Mouse (Mus musculus): ENCODE measurements around the gene Josd2. TPM values are rescaled to one million over a fixed set of nuclear protein-coding genes. Genes with fewer than 3 reads are reported as not detected.
A peak's percentile ranks its signal among the peaks of the same experiment; 100 is the strongest.

Josd2 gene
- polyA plus RNA-seq, 2 experiments, result 81.5 to 167 TPM

GRCm38 (mm10) chr7:44429534-44430488 lies 38.0 kb upstream of the Josd2 start:
- no peak for DNase-seq (ENCODE audit: low spot score)
- no peak for ATAC-seq (ENCODE audit: low FRiP score, low read depth)
- Histone ChIP-seq H3K9me3 (ENCODE audit: control insufficient read depth, low read length) (no peaks in the 10 kb centered on the region), H3K4me2 (replicated peaks; ENCODE audit: low read depth, low read length, severe bottlenecking) (peak overlapping the region; percentile 83), H3K36me3 (ENCODE audit: control insufficient read depth, insufficient read depth, low read length) (no peaks in the 10 kb centered on the region), H3K27me3 (ENCODE audit: control insufficient read depth, insufficient read depth, low read length) (peaks cover 24% of the 10 kb centered on the region), H3K9ac (ENCODE audit: low read depth, low read length, severe bottlenecking) (peak overlapping the region; percentile 62), H3K4me1 (ENCODE audit: control insufficient read depth, insufficient read depth, low read length) (peaks cover 9% of the 10 kb centered on the region), H3K27ac (replicated peaks; ENCODE audit: low read depth, low read length) (no peak overlapping the region), H3K4me3 (replicated peaks; ENCODE audit: low read length) (peak overlapping the region; percentile 58)
- no peak for TF ChIP-seq POLR2A (IDR thresholded peaks at IDR 0.05; ENCODE audit: borderline replicate concordance, extremely low read depth, insufficient read depth, insufficient read length)
- WGBS, result 3% methylated on average over 32 of the region's 32 CpGs

- 66% methylated on average over 6 of the region's 6 CpGs for WGBS
- TF ChIP-seq POLR2A (IDR thresholded peaks at IDR 0.05; ENCODE audit: borderline replicate concordance, extremely low read depth, insufficient read depth, insufficient read length), result no peak
- Histone ChIP-seq H3K4me1 (ENCODE audit: control insufficient read depth, insufficient read depth, low read length) (peaks cover 8% of the 10 kb centered on the region), H3K4me3 (replicated peaks; ENCODE audit: low read length) (no peak overlapping the region), H3K4me2 (replicated peaks; ENCODE audit: low read depth, low read length, severe bottlenecking) (no peak overlapping the region), H3K36me3 (ENCODE audit: control insufficient read depth, insufficient read depth, low read length) (no peaks in the 10 kb centered on the region), H3K27ac (replicated peaks; ENCODE audit: low read depth, low read length) (no peak overlapping the region), H3K9me3 (ENCODE audit: control insufficient read depth, low read length) (no peaks in the 10 kb centered on the region), H3K9ac (ENCODE audit: low read depth, low read length, severe bottlenecking) (no peak overlapping the region), H3K27me3 (ENCODE audit: control insufficient read depth, insufficient read depth, low read length) (peaks cover 24% of the 10 kb centered on the region)
- no peak for ATAC-seq (ENCODE audit: low FRiP score, low read depth)
- no peak for DNase-seq (ENCODE audit: low spot score)
These were observed 35.2 kb upstream of the Josd2 start for GRCm38 (mm10) chr7:44432550-44432949.

- Histone ChIP-seq H3K4me1 (ENCODE audit: control insufficient read depth, insufficient read depth, low read length) (peaks cover 7% of the 10 kb centered on the region; the same call in 1 of the 2 replicates), H3K4me2 (replicated peaks; ENCODE audit: low read depth, low read length, severe bottlenecking) (no peak overlapping the region), H3K27ac (replicated peaks; ENCODE audit: low read depth, low read length) (no peak overlapping the region), H3K36me3 (ENCODE audit: control insufficient read depth, insufficient read depth, low read length) (no peaks in the 10 kb centered on the region), H3K27me3 (ENCODE audit: control insufficient read depth, insufficient read depth, low read length) (peaks cover 24% of the 10 kb centered on the region), H3K9ac (ENCODE audit: low read depth, low read length, severe bottlenecking) (no peak overlapping the region), H3K9me3 (ENCODE audit: control insufficient read depth, low read length) (no peaks in the 10 kb centered on the region), H3K4me3 (replicated peaks; ENCODE audit: low read length) (no peak overlapping the region)
- ATAC-seq (ENCODE audit: low FRiP score, low read depth), result no peak
- peak; percentile 57 for DNase-seq (ENCODE audit: low spot score)
- 3% methylated on average over 6 of the region's 7 CpGs for WGBS
- no peak for TF ChIP-seq POLR2A (IDR thresholded peaks at IDR 0.05; ENCODE audit: borderline replicate concordance, extremely low read depth, insufficient read depth, insufficient read length)
These were observed 34.4 kb upstream of the Josd2 start for GRCm38 (mm10) chr7:44433371-44433770.

- H3K27ac ChIP-seq (replicated peaks; ENCODE audit: low read depth, low read length), result no peak overlapping the region
- TF ChIP-seq POLR2A (IDR thresholded peaks at IDR 0.05; ENCODE audit: borderline replicate concordance, extremely low read depth, insufficient read depth, insufficient read length), result no peak
- H3K4me3 ChIP-seq (replicated peaks; ENCODE audit: low read length), result no peak overlapping the region
- no peak overlapping the region for H3K9ac ChIP-seq (ENCODE audit: low read depth, low read length, severe bottlenecking)
- no peaks in the 10 kb centered on the region for H3K36me3 ChIP-seq (ENCODE audit: control insufficient read depth, insufficient read depth, low read length)
- WGBS, result 59% methylated on average over 9 of the region's 9 CpGs
- H3K4me2 ChIP-seq (replicated peaks; ENCODE audit: low read depth, low read length, severe bottlenecking), result no peak overlapping the region
- H3K27me3 ChIP-seq (ENCODE audit: control insufficient read depth, insufficient read depth, low read length), result peaks cover 23% of the 10 kb centered on the region
- DNase-seq (ENCODE audit: low spot score) (no peak), ATAC-seq (ENCODE audit: low FRiP score, low read depth) (no peak)
- H3K4me1 ChIP-seq (ENCODE audit: control insufficient read depth, insufficient read depth, low read length), result peaks cover 7% of the 10 kb centered on the region; the same call in 1 of the 2 replicates
- H3K9me3 ChIP-seq (ENCODE audit: control insufficient read depth, low read length), result no peaks in the 10 kb centered on the region
These were observed 33.7 kb upstream of the Josd2 start for GRCm38 (mm10) chr7:44434089-44434488.

DNA sequence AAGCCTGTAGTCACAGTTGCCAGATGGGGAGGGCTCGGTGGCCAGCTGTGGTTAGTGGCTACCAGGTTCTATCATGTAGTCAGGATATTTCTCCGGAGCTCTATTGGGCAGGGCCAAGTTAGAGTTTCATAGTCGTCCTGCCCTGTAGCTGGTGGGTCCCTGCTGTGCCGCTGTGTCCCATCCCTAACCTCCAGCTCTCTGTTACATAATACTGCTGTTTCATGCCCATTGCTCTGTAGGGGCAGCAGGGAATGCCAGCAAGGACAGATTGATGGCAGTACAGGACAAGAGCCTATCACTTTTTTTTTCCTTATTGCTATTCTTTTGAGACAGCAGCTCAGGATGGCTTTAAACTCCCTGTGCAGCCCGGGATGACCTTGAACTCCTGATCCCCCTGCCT lies 32.0 kb upstream of the Josd2 start:
- no peaks in the 10 kb centered on the region for H3K9me3 ChIP-seq (ENCODE audit: control insufficient read depth, low read length)
- peaks cover 14% of the 10 kb centered on the region for H3K27me3 ChIP-seq (ENCODE audit: control insufficient read depth, insufficient read depth, low read length)
- WGBS, result 69% methylated on average over 5 of the region's 5 CpGs
- TF ChIP-seq POLR2A (IDR thresholded peaks at IDR 0.05; ENCODE audit: borderline replicate concordance, extremely low read depth, insufficient read depth, insufficient read length), result no peak
- H3K9ac ChIP-seq (ENCODE audit: low read depth, low read length, severe bottlenecking), result no peak overlapping the region
- H3K27ac ChIP-seq (replicated peaks; ENCODE audit: low read depth, low read length), result no peak overlapping the region
- H3K36me3 ChIP-seq (ENCODE audit: control insufficient read depth, insufficient read depth, low read length), result no peaks in the 10 kb centered on the region
- DNase-seq (ENCODE audit: low spot score) (no peak), ATAC-seq (ENCODE audit: low FRiP score, low read depth) (no peak)
- H3K4me3 ChIP-seq (replicated peaks; ENCODE audit: low read length), result no peak overlapping the region
- no peaks in the 10 kb centered on the region for H3K4me1 ChIP-seq (ENCODE audit: control insufficient read depth, insufficient read depth, low read length)
- H3K4me2 ChIP-seq (replicated peaks; ENCODE audit: low read depth, low read length, severe bottlenecking), result no peak overlapping the region
